In the genomic region with DNA sequence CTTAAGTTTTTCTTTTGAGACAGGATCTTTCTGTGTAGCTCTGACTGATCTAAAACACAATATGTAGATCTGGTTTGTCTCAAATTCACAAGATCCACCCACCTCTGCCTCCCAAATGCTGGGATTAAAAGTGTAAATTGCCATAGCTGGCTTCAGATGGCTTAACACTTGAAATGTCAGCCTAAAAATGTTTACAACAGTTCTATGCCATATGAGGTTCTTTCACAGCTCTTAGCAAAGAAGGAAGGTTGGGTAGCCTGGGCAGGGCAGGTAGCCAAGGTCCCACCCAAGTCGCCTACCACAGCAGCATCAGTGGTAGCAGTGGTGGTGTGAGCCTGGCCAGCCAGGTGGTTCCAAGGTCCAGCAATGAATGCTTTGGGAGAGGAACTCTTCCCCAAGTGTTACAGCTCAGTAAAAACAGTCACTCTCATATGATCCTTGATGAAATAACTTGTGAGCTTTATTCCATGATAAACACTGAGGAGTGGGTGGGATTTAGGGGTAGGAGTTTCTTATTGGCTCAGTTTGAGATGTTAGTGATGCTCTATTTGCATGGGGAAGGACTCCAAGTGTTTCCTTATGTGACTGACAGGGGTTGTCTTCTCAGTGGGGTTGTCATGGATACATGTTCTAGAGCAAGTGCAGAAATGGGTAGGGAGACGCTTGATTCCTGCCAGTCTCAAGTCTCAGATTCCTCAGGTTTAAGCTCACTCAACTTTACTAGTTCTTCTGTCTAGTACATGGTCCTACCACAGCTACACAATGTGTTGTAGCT, we compare ENCODE assay signal across 25 mouse cellular contexts. TPM values are rescaled to one million over a fixed set of nuclear protein-coding genes. Genes with fewer than 3 reads are reported as not detected.
DNase-seq lines count a peak whose midpoint lies in the region; TF ChIP-seq lines count a peak whose summit lies in the region.
"Had no signal": no experiment of that assay in that cellular context is flagged by ENCODE, and none has a peak within 500 bp of the region (broad histone marks: within the 10 kb centered on the region; RNA-seq: fewer than 3 reads in every experiment).

No protein-coding gene starts in this region.

- intact Hi-C loops in left cerebral cortex, adult 2 months (cut with DNase I), result loop anchor here (10.0 kb wide), 2 partner anchors 163 to 363 kb away; partner anchors contain the start of gene Cd200r1

- no peak for TF ChIP-seq CTCF in left cerebral cortex, adult 2 months (IDR thresholded peaks at IDR 0.05)

- H3K4me3 ChIP-seq in left cerebral cortex, adult 2 months, result no peak overlapping the region
- H3K4me3 ChIP-seq: embryonic facial prominence, embryonic 12.5 days; heart, embryonic 12.5 days; hindbrain, embryonic 13.5 days; liver, embryonic 13.5 days; midbrain, embryonic 12.5 days; neural tube, embryonic 15.5 days had no signal

- H3K27ac ChIP-seq in left cerebral cortex, adult 2 months, result peak overlapping the region; percentile 56; the same call in 1 of the 2 replicates
- H3K27ac ChIP-seq: embryonic facial prominence, embryonic 12.5 days; hindbrain, embryonic 13.5 days; liver, embryonic 13.5 days; midbrain, embryonic 12.5 days; neural tube, embryonic 15.5 days had no signal

- peak; percentile 22 to 60 for DNase-seq in layer of hippocampus, adult 18-20 months (ENCODE audit: low spot score in 2 of 2)
- DNase-seq in layer of hippocampus, postnatal 10 days (ENCODE audit: low spot score in 2 of 2), result no peak
- peak; percentile 72 for DNase-seq in right cerebral cortex, adult 18-20 months
- DNase-seq in right cerebral cortex, postnatal 14 days, result no peak
- DNase-seq in left cerebral cortex, adult 2 months (ENCODE audit: extremely low spot score in 1 of 2, low spot score in 2 of 2), result peak; percentile 26 to 47
- peak; percentile 40 to 67 for DNase-seq in right cerebral cortex, postnatal 36 days (ENCODE audit: low spot score in 2 of 2)
- DNase-seq in spleen, adult 12 weeks (ENCODE audit: low spot score), result no peak
- DNase-seq in adrenal gland, postnatal 14 days, result no peak
- DNase-seq: adrenal gland, adult 2 months; B cell, adult 2 months; cerebellum, adult 18-20 months; cerebellum, postnatal 14 days; forebrain, postnatal 0 days; gastrocnemius, postnatal 14 days; heart, adult 18-20 months; heart, postnatal 10 days; kidney, adult 18-20 months; liver, embryonic 13.5 days; lung, adult 2 months; thymus, adult 2 months had no signal

RNA-seq across cellular contexts. Expression of gene Slc35a5, which starts 30.4 kb away (rescaled TPM):
- total RNA-seq in layer of hippocampus, adult 18-20 months (2021), result 10 to 100 TPM; 49.0 to 58.3 TPM
- 10 to 100 TPM; 53.8 to 55.8 TPM for total RNA-seq in layer of hippocampus, postnatal 10 days (2021)
- 10 to 100 TPM; 43.7 to 51.8 TPM for total RNA-seq in left cerebral cortex, adult 2 months (2021)
- total RNA-seq in adrenal gland, postnatal 14 days (2021), result 28.4 and 29.1 TPM in 2 replicates

RNA-seq across cellular contexts. Expression of gene Atg3, which starts 30.5 kb away (rescaled TPM):
- 10 to 100 TPM; 42.3 to 42.7 TPM for total RNA-seq in layer of hippocampus, adult 18-20 months (2021)
- total RNA-seq in layer of hippocampus, postnatal 10 days (2021), result 10 to 100 TPM; 44.3 to 45.9 TPM
- total RNA-seq in left cerebral cortex, adult 2 months (2021), result 10 to 100 TPM; 42.0 to 47.0 TPM
- total RNA-seq in adrenal gland, postnatal 14 days (2021), result 55.1 and 55.5 TPM in 2 replicates

RNA-seq across cellular contexts. Expression of gene Ccdc80, which starts 34.9 kb away (rescaled TPM):
- total RNA-seq in layer of hippocampus, adult 18-20 months (2021), result 1 to 10 TPM; 1.9 to 3.1 TPM
- 10 to 100 TPM; 10.3 to 13.2 TPM for total RNA-seq in layer of hippocampus, postnatal 10 days (2021)
- 1 to 10 TPM; 5.1 to 5.7 TPM for total RNA-seq in left cerebral cortex, adult 2 months (2021)
- total RNA-seq in adrenal gland, postnatal 14 days (2021), result 46.9 and 47.7 TPM in 2 replicates

Comparison
In these comparisons a context has a peak if more than half of its experiments do, and no peak if none do; other contexts are left out.
1. DNase-seq: peak in layer of hippocampus, adult 18-20 months (2 of 2), right cerebral cortex, adult 18-20 months (single experiment), left cerebral cortex, adult 2 months (2 of 2) and right cerebral cortex, postnatal 36 days (2 of 2); none in layer of hippocampus, postnatal 10 days (0 of 2), right cerebral cortex, postnatal 14 days (single experiment), spleen, adult 12 weeks (single experiment) and adrenal gland, postnatal 14 days (single experiment).